Comparison of ENCODE assay signal across 23 mouse cellular contexts in the genomic region with DNA sequence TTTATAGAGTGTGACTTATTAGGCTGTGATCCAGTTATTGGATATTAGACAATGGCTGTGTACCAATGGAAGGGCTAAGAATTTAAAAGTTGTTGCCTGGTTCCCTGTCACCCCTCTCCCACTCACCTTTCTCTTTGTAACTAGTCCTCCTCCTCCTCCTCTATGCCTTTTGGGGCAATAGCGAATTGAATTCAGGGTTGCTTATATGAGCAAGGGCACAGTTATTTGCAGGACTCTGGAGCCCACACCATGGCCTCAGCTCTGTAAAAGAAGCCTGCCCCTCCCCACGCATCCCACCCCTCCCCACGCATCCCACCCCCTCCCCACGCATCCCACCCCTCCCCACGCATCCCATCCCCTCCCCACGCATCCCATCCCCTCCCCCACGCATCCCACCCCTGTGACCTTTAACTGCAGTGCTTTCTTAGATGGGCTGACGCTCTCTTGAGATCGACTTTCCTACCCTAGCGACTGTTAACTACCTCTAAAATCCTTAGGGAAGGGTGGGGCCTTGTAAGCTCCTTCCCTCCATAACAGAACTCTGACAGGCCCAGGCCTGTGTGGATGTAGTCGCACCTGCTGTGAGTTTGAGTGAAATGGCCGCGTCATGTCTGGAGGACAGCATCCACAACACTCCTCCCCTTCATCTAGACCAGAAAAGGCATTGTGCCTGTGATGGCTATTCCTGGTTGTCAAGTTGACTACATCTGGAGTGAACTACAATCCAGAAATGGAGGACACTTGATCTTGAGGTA. TPM values are rescaled to one million over a fixed set of nuclear protein-coding genes. Genes with fewer than 3 reads are reported as not detected.
DNase-seq lines count a peak whose midpoint lies in the region; ATAC-seq lines count a peak whose summit lies in the region.
"Had no signal": no experiment of that assay in that cellular context is flagged by ENCODE, and none has a peak within 500 bp of the region (broad histone marks: within the 10 kb centered on the region; RNA-seq: fewer than 3 reads in every experiment).

No protein-coding gene starts in this region.

- peaks cover 11% of the 10 kb centered on the region; the same call in 1 of the 2 replicates for H3K4me1 ChIP-seq in forebrain, embryonic 13.5 days
- H3K4me1 ChIP-seq in forebrain, embryonic 11.5 days (replicated peaks; ENCODE audit: control insufficient read depth, insufficient read depth, low read length), result no peaks in the 10 kb centered on the region
- no peaks in the 10 kb centered on the region for H3K4me1 ChIP-seq in midbrain, embryonic 11.5 days (ENCODE audit: control insufficient read depth, insufficient read depth, low read length)
- H3K4me1 ChIP-seq in midbrain, embryonic 14.5 days (ENCODE audit: control insufficient read depth, insufficient read depth, low read length), result no peaks in the 10 kb centered on the region
- H3K4me1 ChIP-seq in kidney, embryonic 16.5 days (ENCODE audit: insufficient read depth, low read length), result no peaks in the 10 kb centered on the region
- H3K4me1 ChIP-seq: embryonic facial prominence, embryonic 15.5 days had no signal

- no peaks in the 10 kb centered on the region for H3K27me3 ChIP-seq in forebrain, embryonic 13.5 days
- no peaks in the 10 kb centered on the region for H3K27me3 ChIP-seq in forebrain, embryonic 11.5 days (ENCODE audit: control insufficient read depth, insufficient read depth, low read length)
- no peaks in the 10 kb centered on the region for H3K27me3 ChIP-seq in midbrain, embryonic 11.5 days (ENCODE audit: control insufficient read depth, insufficient read depth, low read length)
- no peaks in the 10 kb centered on the region for H3K27me3 ChIP-seq in midbrain, embryonic 14.5 days (ENCODE audit: control insufficient read depth, insufficient read depth, low read length)
- no peaks in the 10 kb centered on the region for H3K27me3 ChIP-seq in kidney, embryonic 16.5 days (ENCODE audit: insufficient read depth, low read length)
- H3K27me3 ChIP-seq: CH12.LX; embryonic facial prominence, embryonic 15.5 days; forebrain, embryonic 12.5 days; hindbrain, embryonic 12.5 days; hindbrain, embryonic 15.5 days had no signal

- H3K9ac ChIP-seq in forebrain, embryonic 13.5 days, result no peak overlapping the region
- H3K9ac ChIP-seq in forebrain, embryonic 11.5 days (ENCODE audit: low read length), result no peak overlapping the region
- H3K9ac ChIP-seq in midbrain, embryonic 11.5 days (ENCODE audit: low read length), result no peak overlapping the region
- no peak overlapping the region for H3K9ac ChIP-seq in midbrain, embryonic 14.5 days (replicated peaks; ENCODE audit: low read length)
- no peak overlapping the region for H3K9ac ChIP-seq in kidney, embryonic 16.5 days (replicated peaks; ENCODE audit: low read length)
- H3K9ac ChIP-seq: embryonic facial prominence, embryonic 15.5 days; forebrain, embryonic 12.5 days; hindbrain, embryonic 12.5 days; hindbrain, embryonic 15.5 days had no signal

- 91% methylated on average over 13 of the region's 13 CpGs for WGBS in forebrain, embryonic 13.5 days
- WGBS in forebrain, embryonic 11.5 days, result 96% methylated on average over 13 of the region's 13 CpGs
- 91% methylated on average over 13 of the region's 13 CpGs for WGBS in midbrain, embryonic 11.5 days
- WGBS in midbrain, embryonic 14.5 days, result 94% methylated on average over 13 of the region's 13 CpGs
- 77% methylated on average over 13 of the region's 13 CpGs for WGBS in kidney, embryonic 16.5 days

- H3K9me3 ChIP-seq in forebrain, embryonic 13.5 days (replicated peaks), result no peaks in the 10 kb centered on the region
- no peaks in the 10 kb centered on the region for H3K9me3 ChIP-seq in forebrain, embryonic 11.5 days (ENCODE audit: control insufficient read depth, low read length)
- no peaks in the 10 kb centered on the region for H3K9me3 ChIP-seq in midbrain, embryonic 11.5 days (ENCODE audit: control insufficient read depth, low read length)
- no peaks in the 10 kb centered on the region for H3K9me3 ChIP-seq in midbrain, embryonic 14.5 days (ENCODE audit: control insufficient read depth, low read length)
- H3K9me3 ChIP-seq in kidney, embryonic 16.5 days (ENCODE audit: low read length), result no peaks in the 10 kb centered on the region
- H3K9me3 ChIP-seq: embryonic facial prominence, embryonic 15.5 days; forebrain, embryonic 12.5 days; heart, embryonic 10.5 days; hindbrain, embryonic 12.5 days; hindbrain, embryonic 15.5 days had no signal

- peaks cover 8% of the 10 kb centered on the region for H3K36me3 ChIP-seq in forebrain, embryonic 13.5 days (ENCODE audit: poor library complexity, severe bottlenecking)
- H3K36me3 ChIP-seq in forebrain, embryonic 11.5 days (ENCODE audit: control insufficient read depth, insufficient read depth, low read length), result no peaks in the 10 kb centered on the region
- H3K36me3 ChIP-seq in midbrain, embryonic 11.5 days (ENCODE audit: control insufficient read depth, insufficient read depth, low read length), result 0 out of 2 replicates have a peak, but pooled peaks cover 2% of the 10 kb centered on the region
- no peaks in the 10 kb centered on the region for H3K36me3 ChIP-seq in midbrain, embryonic 14.5 days (ENCODE audit: control insufficient read depth, insufficient read depth, low read length)
- no peaks in the 10 kb centered on the region; the same call in 1 of the 2 replicates for H3K36me3 ChIP-seq in kidney, embryonic 16.5 days (ENCODE audit: insufficient read depth, low read length)
- H3K36me3 ChIP-seq: hindbrain, embryonic 15.5 days had no signal

- no peak for DNase-seq in forebrain, embryonic 11.5 days (ENCODE audit: low spot score)
- DNase-seq in midbrain, embryonic 11.5 days (ENCODE audit: low spot score, missing footprints), result peak; percentile 73
- no peak for DNase-seq in midbrain, embryonic 14.5 days
- peak; percentile 53 for DNase-seq in ES-CJ7 (ENCODE audit: low read depth, low spot score)
- no peak for DNase-seq in cerebellum, adult 9-11 months
- DNase-seq: adrenal gland, adult 2 months; adrenal gland, postnatal 14 days; B cell, adult 2 months; cerebellum, adult 11 months; cerebellum, postnatal 10 days; cerebellum, postnatal 36 days; embryo, embryonic 11 days; gastrocnemius, postnatal 25 days; heart, adult 2 months had no signal

- ATAC-seq in forebrain, embryonic 13.5 days, result 0 out of 2 replicates have a peak, but pooled peaks have one; percentile 41
- ATAC-seq in forebrain, embryonic 11.5 days (replicated peaks; ENCODE audit: low FRiP score), result no peak
- no peak for ATAC-seq in midbrain, embryonic 11.5 days (ENCODE audit: low FRiP score)
- ATAC-seq in midbrain, embryonic 14.5 days (ENCODE audit: low FRiP score, low TSS enrichment), result no peak
- ATAC-seq in kidney, embryonic 16.5 days (ENCODE audit: low FRiP score, low TSS enrichment), result no peak
- ATAC-seq: intestine, postnatal 0 days had no signal

- H3K4me2 ChIP-seq in forebrain, embryonic 13.5 days, result no peak overlapping the region
- no peak overlapping the region for H3K4me2 ChIP-seq in forebrain, embryonic 11.5 days (ENCODE audit: low read depth, low read length, severe bottlenecking)
- no peak overlapping the region for H3K4me2 ChIP-seq in midbrain, embryonic 11.5 days
- H3K4me2 ChIP-seq in midbrain, embryonic 14.5 days (ENCODE audit: low read length), result no peak overlapping the region
- H3K4me2 ChIP-seq in kidney, embryonic 16.5 days (replicated peaks; ENCODE audit: low read depth, low read length), result no peak overlapping the region
- H3K4me2 ChIP-seq: embryonic facial prominence, embryonic 15.5 days; forebrain, embryonic 12.5 days; hindbrain, embryonic 12.5 days; hindbrain, embryonic 15.5 days had no signal

- H3K4me3 ChIP-seq in forebrain, embryonic 13.5 days, result no peak overlapping the region
- no peak overlapping the region for H3K4me3 ChIP-seq in forebrain, embryonic 11.5 days (ENCODE audit: low read depth, low read length)
- no peak overlapping the region for H3K4me3 ChIP-seq in midbrain, embryonic 11.5 days (ENCODE audit: low read depth, low read length)
- no peak overlapping the region for H3K4me3 ChIP-seq in midbrain, embryonic 14.5 days (replicated peaks; ENCODE audit: low read depth, low read length)
- H3K4me3 ChIP-seq in kidney, embryonic 16.5 days (ENCODE audit: low read length), result no peak overlapping the region
- H3K4me3 ChIP-seq: embryonic facial prominence, embryonic 15.5 days; forebrain, embryonic 12.5 days; heart, adult 2 months; heart, embryonic 10.5 days; hindbrain, embryonic 12.5 days; hindbrain, embryonic 15.5 days had no signal

- no peak overlapping the region for H3K27ac ChIP-seq in forebrain, embryonic 13.5 days
- H3K27ac ChIP-seq in forebrain, embryonic 11.5 days (ENCODE audit: low read depth, low read length), result no peak overlapping the region
- H3K27ac ChIP-seq in midbrain, embryonic 11.5 days (ENCODE audit: low read depth, low read length), result no peak overlapping the region
- no peak overlapping the region for H3K27ac ChIP-seq in midbrain, embryonic 14.5 days (replicated peaks; ENCODE audit: low read depth, low read length)
- no peak overlapping the region for H3K27ac ChIP-seq in kidney, embryonic 16.5 days (ENCODE audit: low read length)
- H3K27ac ChIP-seq: embryonic facial prominence, embryonic 15.5 days; forebrain, embryonic 12.5 days; heart, adult 2 months; heart, embryonic 10.5 days; hindbrain, embryonic 12.5 days; hindbrain, embryonic 15.5 days had no signal

RNA-seq across cellular contexts. Expression of gene Ppp4r1, which starts 11.9 kb away (rescaled TPM):
- polyA plus RNA-seq in forebrain, embryonic 13.5 days (2015; fragmentation: Nextera tagmentation; extraction: Ambion mirVana), result 46.5 and 50.1 TPM in 2 replicates
- polyA plus RNA-seq in forebrain, embryonic 11.5 days (2014; fragmentation: Nextera tagmentation; extraction: Ambion mirVana), result 63.7 and 64.5 TPM in 2 replicates
- 51.0 and 58.0 TPM in 2 replicates for polyA plus RNA-seq in midbrain, embryonic 11.5 days (2014; fragmentation: Nextera tagmentation; extraction: Ambion mirVana)
- 45.0 and 54.0 TPM in 2 replicates for polyA plus RNA-seq in midbrain, embryonic 14.5 days (2014; fragmentation: Nextera tagmentation; extraction: Ambion mirVana)
- polyA plus RNA-seq in kidney, embryonic 16.5 days (2015; fragmentation: Nextera tagmentation; extraction: Ambion mirVana), result 46.6 TPM in 2 replicates

RNA-seq across cellular contexts. Expression of gene Rab31, which starts 21.7 kb away (rescaled TPM):
- polyA plus RNA-seq in forebrain, embryonic 13.5 days (2015; fragmentation: Nextera tagmentation; extraction: Ambion mirVana), result 66.6 and 81.7 TPM in 2 replicates
- 72.9 and 73.4 TPM in 2 replicates for polyA plus RNA-seq in forebrain, embryonic 11.5 days (2014; fragmentation: Nextera tagmentation; extraction: Ambion mirVana)
- 67.6 and 72.9 TPM in 2 replicates for polyA plus RNA-seq in midbrain, embryonic 11.5 days (2014; fragmentation: Nextera tagmentation; extraction: Ambion mirVana)
- 67.8 and 90.2 TPM in 2 replicates for polyA plus RNA-seq in midbrain, embryonic 14.5 days (2014; fragmentation: Nextera tagmentation; extraction: Ambion mirVana)
- polyA plus RNA-seq in kidney, embryonic 16.5 days (2015; fragmentation: Nextera tagmentation; extraction: Ambion mirVana), result 37.8 and 38.4 TPM in 2 replicates

Comparison
In these comparisons a context has a peak if more than half of its experiments do, and no peak if none do; other contexts are left out.
1. DNase-seq: peak in midbrain, embryonic 11.5 days (single experiment) and ES-CJ7 (single experiment); none in forebrain, embryonic 11.5 days (single experiment), midbrain, embryonic 14.5 days (single experiment) and cerebellum, adult 9-11 months (single experiment).